Mouse (Mus musculus) lung, postnatal 4 days (tissue): Measurements from ENCODE around the gene Fbxw16.
"Not testable (repeated sequence)": the region's sequence is repeated elsewhere in the genome, so short reads cannot be mapped to it uniquely, and the experiment has no call there.

ENCODE experiments used
- DNase-seq, 2 experiments: peaks; one replicate each; pipeline ENCODE4 v3.0.0; 2021

Fbxw16 gene

GRCm38 (mm10) chr9:109449040-109449439 lies at the start of gene Fbxw16:
TSS of gene Fbxw16 (minus strand) at chr9:109449140.
- DNase-seq, result no peak

GRCm38 (mm10) chr9:109495775-109496174 lies 46.8 kb upstream of the Fbxw16 start, which contains the start of gene Fbxw19:
TSS of gene Fbxw19 (minus strand) at chr9:109495875.
- DNase-seq, result not testable (repeated sequence)

GRCm38 (mm10) chr9:109432956-109433355 lies 16.0 kb downstream of the Fbxw16 start:
- no peak for DNase-seq

GRCm38 (mm10) chr9:109404196-109404595 lies 44.7 kb downstream of the Fbxw16 start, which contains the start of gene Fbxw22:
TSS of gene Fbxw22 (minus strand) at chr9:109404296.
- DNase-seq, result not testable (repeated sequence)
